Mouse (Mus musculus): ENCODE results near the gene Zfp398.

DNA sequence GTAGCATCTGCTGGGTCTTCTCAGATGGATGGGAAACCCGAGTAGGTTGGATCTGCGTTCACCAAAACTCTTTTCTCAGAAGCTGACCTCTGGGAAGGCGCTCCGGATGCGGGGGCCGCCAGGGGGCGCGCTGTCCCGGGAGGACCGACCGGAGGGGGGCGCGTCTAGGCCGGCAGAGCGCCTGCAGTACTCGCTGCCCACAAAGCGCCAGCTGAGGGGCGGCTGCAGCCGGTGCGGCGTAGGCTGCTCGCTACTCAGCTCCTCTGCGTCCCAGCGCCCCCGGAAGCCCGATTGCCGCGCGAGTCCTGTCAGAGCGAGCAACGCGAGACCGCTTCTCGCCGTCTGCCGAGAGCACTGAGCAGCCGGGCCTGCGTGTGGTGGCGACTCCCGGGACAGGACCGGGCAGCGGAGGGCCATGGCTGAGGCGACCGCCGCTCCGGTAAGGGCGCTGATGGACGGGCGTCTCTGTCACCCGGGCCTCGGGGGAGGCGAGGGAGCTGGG, at the start of gene Zfp398:
- TF ChIP-seq POLR2A (IDR thresholded peaks at IDR 0.05; ENCODE audit: control insufficient read depth, low read depth, low read length), result peak; percentile 68
- TF ChIP-seq CTCF (IDR thresholded peaks at IDR 0.05; ENCODE audit: control insufficient read depth, insufficient read depth, insufficient replicate concordance, low read depth, low read length), result peak; percentile 81
